Mouse (Mus musculus): ENCODE measurements at regions not wholly inside any gene's neighbourhood (a gene's known extent, or its start where the extent isn't known, plus 50 kb on each side); places are given as distances from the start of the nearest gene placed in this dataset.
A peak's percentile ranks its signal among the peaks of the same experiment; 100 is the strongest.

DNA sequence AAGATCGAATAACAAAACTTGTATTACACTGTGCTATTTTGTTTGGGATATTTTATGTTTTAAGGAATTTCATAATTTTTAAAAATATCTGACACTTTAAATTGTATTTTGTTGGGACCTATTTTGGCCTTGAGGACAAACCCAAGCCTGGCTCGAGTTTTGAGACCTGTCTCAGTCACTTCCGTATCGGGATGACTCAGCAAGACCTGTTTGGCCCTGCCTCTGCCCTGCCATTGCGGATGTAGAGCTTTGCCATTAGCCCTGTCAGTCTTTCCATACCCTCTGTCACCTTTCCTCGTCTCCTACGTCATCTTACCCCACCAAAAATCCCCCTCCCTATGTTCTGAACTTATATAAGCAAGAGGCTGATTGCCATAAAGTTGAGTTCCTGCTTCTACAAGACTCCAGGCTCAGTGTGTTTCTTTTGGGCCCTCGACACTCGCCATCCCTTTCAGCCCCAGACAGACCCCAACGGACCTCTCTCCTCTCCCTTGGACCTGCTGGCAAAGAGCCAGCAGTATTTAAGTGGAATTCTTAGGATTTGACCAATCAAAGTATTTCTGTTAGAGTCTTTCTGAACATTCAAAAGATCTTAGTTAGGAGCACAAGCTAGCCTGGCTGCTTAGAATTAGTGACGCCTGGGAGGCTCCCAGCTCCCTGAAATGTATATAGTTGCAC lies 113.3 kb downstream of the Fam161a start:
- WGBS, result 88% methylated on average over 11 of the region's 11 CpGs
- Histone ChIP-seq H3K36me3 (ENCODE audit: control insufficient read depth, insufficient read depth, low read length) (no peaks in the 10 kb centered on the region), H3K4me2 (ENCODE audit: low read depth, severe bottlenecking) (no peak overlapping the region), H3K27me3 (ENCODE audit: control insufficient read depth, insufficient read depth, low read length) (no peaks in the 10 kb centered on the region), H3K4me1 (ENCODE audit: control insufficient read depth, insufficient read depth, low read length) (no peaks in the 10 kb centered on the region), H3K9ac (ENCODE audit: low read length) (no peak overlapping the region), H3K4me3 (ENCODE audit: low read depth, low read length) (no peak overlapping the region), H3K27ac (replicated peaks; ENCODE audit: low read depth, low read length) (no peak overlapping the region), H3K9me3 (ENCODE audit: control insufficient read depth, low read length) (no peaks in the 10 kb centered on the region)
- no peak for DNase-seq (ENCODE audit: low spot score)
- ATAC-seq (ENCODE audit: insufficient number of reproducible peaks, low FRiP score, low TSS enrichment, low read depth), result no peak

DNA sequence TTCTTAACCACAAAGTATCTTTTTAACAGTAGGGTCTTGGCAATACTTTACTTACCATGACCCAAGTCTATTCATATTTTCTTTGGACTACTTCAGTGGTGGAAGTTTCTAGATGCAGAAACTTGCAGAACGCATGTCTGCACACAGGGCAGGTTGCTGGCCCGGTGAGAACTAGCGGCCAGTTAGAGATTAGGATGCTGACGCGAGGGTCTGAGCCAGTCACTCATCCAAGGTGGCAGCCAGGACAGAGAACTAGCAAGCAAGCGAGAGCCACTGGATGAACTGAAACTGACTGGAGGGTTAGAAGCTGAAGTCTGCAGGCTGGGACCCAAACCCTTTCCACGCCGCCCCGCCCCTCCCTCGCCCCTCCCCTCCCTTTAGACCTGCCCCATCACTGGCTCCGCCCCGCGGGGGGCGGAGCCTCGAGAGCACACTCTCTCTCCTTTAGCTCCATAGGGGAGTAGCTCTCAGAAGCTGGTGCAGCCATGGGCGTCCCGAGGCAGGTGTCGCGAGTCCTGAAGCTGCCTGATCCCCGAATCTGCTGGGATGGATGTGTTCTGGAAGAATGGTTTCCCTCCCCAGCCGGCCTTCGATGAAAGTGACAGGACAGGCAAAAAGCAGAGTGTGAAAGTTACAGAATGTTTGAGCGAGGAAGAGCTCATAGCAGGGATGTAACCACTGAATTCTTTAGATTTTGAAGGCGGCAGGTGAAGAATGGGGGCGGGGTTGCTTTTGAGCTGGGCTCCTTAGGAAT lies 117.0 kb downstream of the Fam161a start:
- no peak overlapping the region for H3K9ac ChIP-seq (ENCODE audit: low read length)

DNA sequence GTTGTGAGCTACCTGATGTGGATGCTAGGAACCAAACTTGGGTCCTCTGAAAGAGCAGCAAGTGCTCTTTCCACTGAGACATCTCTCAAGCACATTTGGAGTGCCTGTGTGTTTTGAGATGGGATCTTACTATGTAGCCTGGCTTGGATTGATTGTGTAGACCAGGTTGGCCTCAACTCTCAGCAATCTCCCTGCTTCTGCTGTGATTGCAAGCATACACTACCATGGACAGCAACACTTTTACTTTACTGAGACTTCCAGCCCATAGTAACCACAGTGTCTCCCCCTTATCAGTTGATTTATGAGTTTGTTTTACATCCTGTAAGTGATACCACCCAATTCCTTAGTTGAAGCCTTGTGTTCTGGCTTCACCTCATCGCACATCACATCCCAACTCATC lies 123.8 kb downstream of the Fam161a start:
- no peak for DNase-seq (ENCODE audit: low spot score)
- no peaks in the 10 kb centered on the region for H3K9me3 ChIP-seq (ENCODE audit: control insufficient read depth, low read length)
- ATAC-seq (ENCODE audit: insufficient number of reproducible peaks, low FRiP score, low TSS enrichment, low read depth), result no peak
- H3K27ac ChIP-seq (replicated peaks; ENCODE audit: low read depth, low read length), result no peak overlapping the region
- no peak overlapping the region for H3K4me2 ChIP-seq (ENCODE audit: low read depth, severe bottlenecking)
- no peaks in the 10 kb centered on the region for H3K4me1 ChIP-seq (ENCODE audit: control insufficient read depth, insufficient read depth, low read length)
- no peaks in the 10 kb centered on the region for H3K36me3 ChIP-seq (ENCODE audit: control insufficient read depth, insufficient read depth, low read length)
- H3K9ac ChIP-seq (ENCODE audit: low read length), result no peak overlapping the region
- H3K27me3 ChIP-seq (ENCODE audit: control insufficient read depth, insufficient read depth, low read length), result no peaks in the 10 kb centered on the region
- H3K4me3 ChIP-seq (ENCODE audit: low read depth, low read length), result no peak overlapping the region
- 35% methylated on average over 1 of the region's 1 CpGs for WGBS

More for the DNA sequence above, 117.0 kb downstream of the Fam161a start:
- DNase-seq (ENCODE audit: low spot score) (peak; percentile 72), ATAC-seq (ENCODE audit: insufficient number of reproducible peaks, low FRiP score, low TSS enrichment, low read depth) (peak; percentile 89)
- H3K9me3 ChIP-seq (ENCODE audit: control insufficient read depth, low read length), result no peaks in the 10 kb centered on the region
- no peaks in the 10 kb centered on the region for H3K4me1 ChIP-seq (ENCODE audit: control insufficient read depth, insufficient read depth, low read length)
- H3K4me3 ChIP-seq (ENCODE audit: low read depth, low read length), result peak overlapping the region; percentile 25
- no peaks in the 10 kb centered on the region for H3K36me3 ChIP-seq (ENCODE audit: control insufficient read depth, insufficient read depth, low read length)
- H3K4me2 ChIP-seq (ENCODE audit: low read depth, severe bottlenecking), result peak overlapping the region; percentile 46
- no peak overlapping the region for H3K27ac ChIP-seq (replicated peaks; ENCODE audit: low read depth, low read length)
- no peaks in the 10 kb centered on the region for H3K27me3 ChIP-seq (ENCODE audit: control insufficient read depth, insufficient read depth, low read length)
- 5% methylated on average over 21 of the region's 25 CpGs for WGBS

DNA sequence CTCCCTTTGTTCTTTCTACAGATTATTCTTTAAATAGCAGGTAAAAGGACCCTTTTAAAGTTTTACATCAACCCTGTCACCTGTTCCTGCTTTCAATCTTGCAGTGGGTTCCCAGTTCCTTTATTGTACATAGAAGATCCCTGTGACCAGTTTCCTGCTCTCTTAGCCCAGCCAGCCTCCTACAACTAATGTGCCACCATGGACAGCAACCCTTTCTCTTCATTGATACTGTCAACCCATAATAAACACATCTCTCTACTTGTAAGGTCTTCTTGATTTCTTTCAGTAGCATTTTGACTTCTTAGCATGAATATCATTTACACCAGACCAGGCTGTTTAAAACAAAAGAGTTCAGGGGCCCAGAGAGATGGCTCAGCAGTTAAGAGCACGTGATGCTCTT lies 124.2 kb upstream of the Xpo1 start:
- Histone ChIP-seq H3K4me2 (ENCODE audit: low read depth, severe bottlenecking) (no peak overlapping the region), H3K27ac (replicated peaks; ENCODE audit: low read depth, low read length) (no peak overlapping the region), H3K4me3 (ENCODE audit: low read depth, low read length) (no peak overlapping the region), H3K9ac (ENCODE audit: low read length) (no peak overlapping the region), H3K4me1 (ENCODE audit: control insufficient read depth, insufficient read depth, low read length) (no peaks in the 10 kb centered on the region), H3K9me3 (ENCODE audit: control insufficient read depth, low read length) (no peaks in the 10 kb centered on the region), H3K36me3 (ENCODE audit: control insufficient read depth, insufficient read depth, low read length) (no peaks in the 10 kb centered on the region), H3K27me3 (ENCODE audit: control insufficient read depth, insufficient read depth, low read length) (no peaks in the 10 kb centered on the region)
- ATAC-seq (ENCODE audit: insufficient number of reproducible peaks, low FRiP score, low TSS enrichment, low read depth) (no peak), DNase-seq (ENCODE audit: low spot score) (no peak)
- 86% methylated on average over 1 of the region's 1 CpGs for WGBS

DNA sequence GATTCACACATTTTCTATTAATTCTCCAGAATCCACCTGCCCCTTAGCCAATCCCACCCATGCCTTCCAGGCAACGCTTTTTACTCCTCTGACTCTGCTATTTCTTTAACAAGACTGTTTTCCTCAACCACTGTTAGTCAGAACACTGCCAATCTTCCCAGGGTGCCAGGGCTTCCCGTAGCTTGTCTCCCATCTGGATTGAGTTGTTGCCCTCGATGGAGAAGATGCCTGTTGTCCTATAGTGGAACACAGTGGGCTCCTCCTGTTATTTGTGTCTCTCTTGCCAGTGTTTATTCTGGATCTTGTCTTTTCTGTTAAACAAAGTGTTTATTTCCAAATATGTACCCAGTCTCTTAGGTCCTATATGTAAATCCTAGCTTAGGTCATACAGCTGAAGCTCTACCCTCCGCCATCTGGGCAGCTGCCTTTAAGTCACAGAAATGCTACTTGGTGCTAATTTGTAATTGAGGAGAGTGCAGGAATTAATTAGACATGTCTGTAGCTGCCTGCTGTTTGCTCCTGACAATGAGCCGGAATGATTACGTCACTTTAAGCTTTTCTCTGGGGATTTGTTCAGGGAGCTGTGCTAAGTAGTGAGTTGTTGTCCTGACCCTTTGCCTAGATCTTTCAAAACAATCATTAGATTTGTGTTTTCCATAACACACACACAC lies 115.3 kb upstream of the Xpo1 start:
- no peak overlapping the region for H3K9ac ChIP-seq (ENCODE audit: low read length)
- DNase-seq (ENCODE audit: low spot score) (no peak), ATAC-seq (ENCODE audit: insufficient number of reproducible peaks, low FRiP score, low TSS enrichment, low read depth) (no peak)
- H3K27ac ChIP-seq (replicated peaks; ENCODE audit: low read depth, low read length), result no peak overlapping the region
- H3K27me3 ChIP-seq (ENCODE audit: control insufficient read depth, insufficient read depth, low read length), result no peaks in the 10 kb centered on the region
- 54% methylated on average over 6 of the region's 6 CpGs for WGBS
- H3K36me3 ChIP-seq (ENCODE audit: control insufficient read depth, insufficient read depth, low read length), result no peaks in the 10 kb centered on the region
- H3K9me3 ChIP-seq (ENCODE audit: control insufficient read depth, low read length), result no peaks in the 10 kb centered on the region
- 0 out of 2 replicates have a peak, but pooled peaks cover 2% of the 10 kb centered on the region for H3K4me1 ChIP-seq (ENCODE audit: control insufficient read depth, insufficient read depth, low read length)
- no peak overlapping the region for H3K4me3 ChIP-seq (ENCODE audit: low read depth, low read length)
- H3K4me2 ChIP-seq (ENCODE audit: low read depth, severe bottlenecking), result no peak overlapping the region; the same call in 1 of the 2 replicates

DNA sequence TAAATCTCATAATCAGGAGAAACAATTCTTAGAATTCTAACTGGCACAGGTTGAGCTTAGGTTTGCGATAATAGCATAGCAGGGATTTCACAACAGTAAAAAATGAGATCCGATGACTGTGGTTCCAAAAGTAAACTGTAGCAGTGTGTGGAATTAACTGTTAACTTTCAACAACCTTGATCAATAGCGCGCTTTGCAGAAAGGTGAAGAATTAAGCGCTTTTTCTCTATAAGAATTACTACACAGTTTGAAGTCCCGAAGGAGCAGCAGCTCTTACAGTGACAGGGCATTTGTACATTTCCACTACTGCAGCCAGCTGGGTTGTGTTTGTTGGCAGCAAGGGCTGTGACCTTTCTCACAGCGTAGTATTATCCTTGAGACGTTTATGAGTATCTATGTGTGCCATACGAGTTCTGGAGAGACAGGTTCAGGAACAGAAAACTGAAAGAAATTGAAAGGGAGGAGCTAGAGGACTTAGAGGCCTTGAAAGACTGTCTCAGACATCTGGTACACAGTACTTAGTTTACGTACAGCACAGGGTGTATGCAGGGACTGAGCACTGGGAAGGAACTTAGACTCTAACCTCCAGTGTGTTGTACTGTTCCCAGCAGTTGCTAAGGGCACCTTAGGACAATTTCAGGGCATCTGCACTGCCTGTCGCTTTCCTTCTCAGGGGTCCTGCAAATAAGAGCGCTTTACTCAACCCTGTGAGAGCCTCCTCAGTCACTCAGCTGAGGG lies 114.6 kb upstream of the Xpo1 start:
- Histone ChIP-seq H3K4me1 (ENCODE audit: control insufficient read depth, insufficient read depth, low read length) (0 out of 2 replicates have a peak, but pooled peaks cover 2% of the 10 kb centered on the region), H3K4me2 (ENCODE audit: low read depth, severe bottlenecking) (no peak overlapping the region; the same call in 1 of the 2 replicates), H3K27ac (replicated peaks; ENCODE audit: low read depth, low read length) (no peak overlapping the region), H3K9me3 (ENCODE audit: control insufficient read depth, low read length) (no peaks in the 10 kb centered on the region), H3K27me3 (ENCODE audit: control insufficient read depth, insufficient read depth, low read length) (no peaks in the 10 kb centered on the region), H3K36me3 (ENCODE audit: control insufficient read depth, insufficient read depth, low read length) (no peaks in the 10 kb centered on the region), H3K4me3 (ENCODE audit: low read depth, low read length) (no peak overlapping the region), H3K9ac (ENCODE audit: low read length) (no peak overlapping the region)
- WGBS, result 67% methylated on average over 12 of the region's 12 CpGs
- no peak for ATAC-seq (ENCODE audit: insufficient number of reproducible peaks, low FRiP score, low TSS enrichment, low read depth)
- DNase-seq (ENCODE audit: low spot score), result no peak

DNA sequence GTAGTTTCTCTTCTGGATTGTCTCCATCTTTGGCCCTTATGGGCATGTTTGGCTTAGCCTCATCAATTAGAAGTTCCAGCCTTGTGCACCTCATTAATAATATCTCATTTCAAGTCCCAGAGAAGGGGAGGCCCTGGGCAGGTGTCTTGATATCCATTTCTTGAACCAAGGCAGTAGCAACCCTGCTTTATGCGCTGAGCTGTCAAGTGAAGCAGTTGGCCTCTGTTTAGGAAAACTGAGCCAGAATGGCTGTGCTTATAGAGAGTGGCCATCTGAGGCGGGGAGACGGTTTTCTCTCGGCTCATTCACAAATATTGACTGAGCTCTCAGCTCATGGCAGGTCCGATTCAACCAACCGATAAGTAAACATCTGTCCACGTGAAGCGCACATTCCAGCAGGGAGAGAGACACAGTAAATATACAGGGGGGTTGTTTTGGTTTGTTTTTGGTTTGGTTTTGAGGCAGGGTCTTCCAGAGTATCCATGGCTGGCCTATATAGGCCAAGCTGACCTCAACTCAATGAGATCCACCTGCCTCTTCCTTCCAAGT lies 107.7 kb upstream of the Xpo1 start:
- H3K4me2 ChIP-seq (ENCODE audit: low read depth, severe bottlenecking), result no peak overlapping the region
- H3K4me1 ChIP-seq (ENCODE audit: control insufficient read depth, insufficient read depth, low read length), result no peaks in the 10 kb centered on the region
- H3K9me3 ChIP-seq (ENCODE audit: control insufficient read depth, low read length), result no peaks in the 10 kb centered on the region
- H3K4me3 ChIP-seq (ENCODE audit: low read depth, low read length), result no peak overlapping the region
- no peak overlapping the region for H3K27ac ChIP-seq (replicated peaks; ENCODE audit: low read depth, low read length)
- H3K27me3 ChIP-seq (ENCODE audit: control insufficient read depth, insufficient read depth, low read length), result no peaks in the 10 kb centered on the region
- no peak overlapping the region for H3K9ac ChIP-seq (ENCODE audit: low read length)
- ATAC-seq (ENCODE audit: insufficient number of reproducible peaks, low FRiP score, low TSS enrichment, low read depth) (no peak), DNase-seq (ENCODE audit: low spot score) (no peak)
- WGBS, result 93% methylated on average over 8 of the region's 8 CpGs
- no peaks in the 10 kb centered on the region for H3K36me3 ChIP-seq (ENCODE audit: control insufficient read depth, insufficient read depth, low read length)
